Mouse (Mus musculus): ENCODE results near the gene Gm4133. TPM values are rescaled to one million over a fixed set of nuclear protein-coding genes. Genes with fewer than 3 reads are reported as not detected.
"Not testable (repeated sequence)": the region's sequence is repeated elsewhere in the genome, so short reads cannot be mapped to it uniquely, and the experiment has no call there.

The Gm4133 gene
- not detected in 3 replicates for total RNA-seq (2017)

DNA sequence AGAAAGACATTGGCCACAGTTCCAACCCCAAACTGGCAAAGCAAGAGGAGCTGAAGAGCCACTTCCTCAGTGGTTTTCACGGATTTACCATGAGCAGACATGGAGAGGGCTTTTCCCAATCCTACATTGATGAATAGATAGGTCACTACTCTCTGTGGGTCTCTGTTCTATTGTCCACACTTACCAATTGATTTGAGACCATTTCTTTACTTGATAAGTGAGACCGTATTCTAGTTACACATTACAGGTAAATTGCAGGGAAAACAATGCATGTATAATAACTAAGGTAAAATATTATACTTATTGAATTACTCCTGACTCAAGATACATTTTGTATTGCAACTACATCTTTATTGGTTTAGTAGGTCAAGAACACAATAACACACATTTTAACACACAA is at the start of gene Gm4133:
Gm4133 (minus strand) TSS at position 101 of the 400 bp plus-strand sequence.
- ATAC-seq (replicated peaks; ENCODE audit: insufficient number of reproducible peaks, low FRiP score, low TSS enrichment, poor library complexity, severe bottlenecking) = not testable (repeated sequence)

DNA sequence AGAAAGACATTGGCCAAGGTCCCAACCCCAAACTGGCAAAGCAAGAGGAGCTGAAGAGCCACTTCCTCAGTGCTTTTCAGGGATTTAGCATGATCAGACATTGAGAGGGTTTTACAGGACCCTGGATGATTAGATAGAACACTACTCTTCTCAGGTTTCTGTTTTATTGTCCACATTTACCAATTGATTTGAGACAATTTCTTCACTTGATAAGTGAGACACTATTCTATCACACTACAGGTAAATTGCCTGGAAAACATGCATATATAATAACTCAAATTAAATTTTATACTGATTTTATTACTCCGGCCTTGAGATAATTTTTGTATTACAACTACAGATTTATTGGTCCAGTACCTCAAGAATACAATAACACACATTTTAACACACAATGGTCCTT is 41.4 kb upstream of the Gm4133 start, which contains the start of gene Gm5728:
Gm5728 (minus strand) TSS at position 101 of the 400 bp plus-strand sequence.
- ATAC-seq (replicated peaks; ENCODE audit: insufficient number of reproducible peaks, low FRiP score, low TSS enrichment, poor library complexity, severe bottlenecking) = not testable (repeated sequence)

Other genes starting within 250 kb of the Gm4133 start
- not detected in 3 replicates for gene Vmn1r91, start 234.4 kb downstream of the Gm4133 start, total RNA-seq (2017)
- not detected in 3 replicates for gene Gm16442, start 211.5 kb downstream of the Gm4133 start, total RNA-seq (2017)
- gene Vmn1r93, start 195.0 kb downstream of the Gm4133 start, total RNA-seq (2017) = not detected in 3 replicates
- not detected in 3 replicates for gene Vmn1r94, start 165.7 kb downstream of the Gm4133 start, total RNA-seq (2017)
- not detected in 3 replicates for gene Vmn1r95, start 140.4 kb downstream of the Gm4133 start, total RNA-seq (2017)
- not detected in 3 replicates for gene Gm6164, start 128.5 kb downstream of the Gm4133 start, total RNA-seq (2017)
- not detected in 3 replicates for gene Gm4498, start 100.2 kb downstream of the Gm4133 start, total RNA-seq (2017)
- gene Gm5890, start 71.2 kb downstream of the Gm4133 start, total RNA-seq (2017) = not detected in 3 replicates
- not detected in 3 replicates for gene Gm5728, start 41.3 kb upstream of the Gm4133 start, total RNA-seq (2017)
- not detected in 3 replicates for gene Vmn1r100, start 83.9 kb upstream of the Gm4133 start, total RNA-seq (2017)
- gene Vmn1r101, start 108.5 kb upstream of the Gm4133 start, total RNA-seq (2017) = not detected in 3 replicates
- gene Gm10670, start 140.9 kb upstream of the Gm4133 start, total RNA-seq (2017) = not detected in 3 replicates
- not detected in 3 replicates for gene Vmn1r103, start 176.5 kb upstream of the Gm4133 start, total RNA-seq (2017)
- not detected in 3 replicates for gene Vmn1r104, start 199.8 kb upstream of the Gm4133 start, total RNA-seq (2017)
- not detected in 3 replicates for gene Gm5726, start 211.7 kb upstream of the Gm4133 start, total RNA-seq (2017)
- gene Gm4141, start 242.2 kb upstream of the Gm4133 start, total RNA-seq (2017) = not detected in 3 replicates

Measured in monocyte, adult 5-6 weeks (primary cell).